Mouse (Mus musculus) thymus, adult 2 months (tissue): Measurements from ENCODE around the gene Mmel1. TPM values are rescaled to one million over a fixed set of nuclear protein-coding genes. Genes with fewer than 3 reads are reported as not detected.

ENCODE experiments used
- DNase-seq: peaks from one replicate; pipeline ENCODE4 v3.0.0; 2021
- H3K27ac ChIP-seq: fragments of 200-500 bp; 2 replicates; pipeline ENCODE4 v1.5.1; 2012; ENCODE audit warnings: low read length, control low read depth; ENCODE audit not compliant: control insufficient read depth, insufficient read depth
- H3K27me3 ChIP-seq: fragments of 200-500 bp; 2 replicates; pipeline ENCODE4 v1.6.1; 2012; ENCODE audit warnings: mild to moderate bottlenecking, low read length, moderate library complexity, mixed read lengths; ENCODE audit not compliant: control insufficient read depth, insufficient read depth
- H3K36me3 ChIP-seq: fragments of 200-500 bp; 2 replicates; pipeline ENCODE4 v1.6.1; 2012; ENCODE audit warnings: mild to moderate bottlenecking, low read length, moderate library complexity; ENCODE audit not compliant: control insufficient read depth, insufficient read depth
- H3K4me1 ChIP-seq: fragments of 200-500 bp; replicated peaks from 2 replicates; pipeline ENCODE4 v1.6.1; 2012; ENCODE audit warnings: low read length; ENCODE audit not compliant: control insufficient read depth, insufficient read depth
- H3K4me3 ChIP-seq: fragments of 200-500 bp; 2 replicates; pipeline ENCODE4 v1.5.1; 2012; ENCODE audit warnings: mild to moderate bottlenecking, low read length, control low read depth, moderate library complexity; ENCODE audit not compliant: control insufficient read depth, insufficient read depth
- CTCF ChIP-seq: fragments of 200-500 bp; IDR thresholded peaks from 2 replicates; pipeline ENCODE4 v1.5.1; 2012; ENCODE audit warnings: mild to moderate bottlenecking, control low read depth, low read length, moderate library complexity, borderline replicate concordance; ENCODE audit not compliant: control insufficient read depth, poor library complexity, insufficient read depth; ENCODE audit errors: extremely low read depth
- POLR2A ChIP-seq: fragments of 200-500 bp; IDR thresholded peaks from 2 replicates; pipeline ENCODE4 v1.6.1; 2012; ENCODE audit warnings: mild to moderate bottlenecking, low read length, control low read depth, moderate library complexity; ENCODE audit not compliant: control insufficient read depth, poor library complexity, insufficient read depth; ENCODE audit errors: extremely low read depth
- WGBS: fragments of 180-500 bp; shearing (Covaris S2); methylation state at CpG from one replicate; pipeline ENCODE4 v1.1.7; 2018; 5-methylcytosine and 5-hydroxymethylcytosine counted together
- polyA plus RNA-seq: library from polyadenylated mRNA; depleted of rRNA; stranded (reverse); fragments of >200 nt; gene quantifications from 2 replicates; pipeline ENCODE4 v1.2.3, GENCODE M21; 2012

Gene Mmel1
- polyA plus RNA-seq, 1 experiment: 0.23 TPM

- H3K4me3 ChIP-seq: peak overlapping the region; percentile 37
- no peaks in the 10 kb centered on the region for H3K36me3 ChIP-seq
- no peak for TF ChIP-seq CTCF
- TF ChIP-seq POLR2A: no peak
- peak; percentile 48 for DNase-seq
- H3K27me3 ChIP-seq: peaks cover 2% of the 10 kb centered on the region; the same call in 1 of the 2 replicates
- H3K4me1 ChIP-seq: peaks cover 6% of the 10 kb centered on the region
- WGBS: 1% methylated on average over 104 of the region's 110 CpGs
- no peak overlapping the region for H3K27ac ChIP-seq
These were observed 13.5 kb upstream of the Mmel1 start for GRCm38 (mm10) chr4:154855721-154856479.

- 26% methylated on average over 9 of the region's 9 CpGs for WGBS
- no peak overlapping the region for H3K27ac ChIP-seq
- DNase-seq: no peak
- H3K4me3 ChIP-seq: peak overlapping the region; percentile 37; the same call in 1 of the 2 replicates
- peaks cover 2% of the 10 kb centered on the region; the same call in 1 of the 2 replicates for H3K27me3 ChIP-seq
- TF ChIP-seq POLR2A: no peak
- TF ChIP-seq CTCF: no peak
- H3K4me1 ChIP-seq: peaks cover 6% of the 10 kb centered on the region
- H3K36me3 ChIP-seq: no peaks in the 10 kb centered on the region
These were observed 12.9 kb upstream of the Mmel1 start for GRCm38 (mm10) chr4:154856480-154856837.

- H3K27me3 ChIP-seq: peaks cover 2% of the 10 kb centered on the region; the same call in 1 of the 2 replicates
- WGBS: 89% methylated on average over 7 of the region's 7 CpGs
- no peak overlapping the region for H3K27ac ChIP-seq
- no peaks in the 10 kb centered on the region for H3K36me3 ChIP-seq
- H3K4me3 ChIP-seq: no peak overlapping the region
- H3K4me1 ChIP-seq: peaks cover 6% of the 10 kb centered on the region
- DNase-seq: no peak
- no peak for TF ChIP-seq POLR2A
- no peak for TF ChIP-seq CTCF
These were observed 12.5 kb upstream of the Mmel1 start for GRCm38 (mm10) chr4:154856882-154857281.

GRCm38 (mm10) chr4:154857366-154858240 lies 11.8 kb upstream of the Mmel1 start:
- 89% methylated on average over 10 of the region's 10 CpGs for WGBS
- Histone ChIP-seq H3K4me3 (no peak overlapping the region), H3K27ac (no peak overlapping the region), H3K36me3 (no peaks in the 10 kb centered on the region), H3K27me3 (peaks cover 2% of the 10 kb centered on the region; the same call in 1 of the 2 replicates), H3K4me1 (peaks cover 6% of the 10 kb centered on the region)
- TF ChIP-seq CTCF: no peak
- TF ChIP-seq POLR2A: no peak
- DNase-seq: no peak

GRCm38 (mm10) chr4:154858601-154859000 lies 10.8 kb upstream of the Mmel1 start:
- Histone ChIP-seq H3K27ac (no peak overlapping the region), H3K4me1 (peaks cover 6% of the 10 kb centered on the region), H3K27me3 (peaks cover 2% of the 10 kb centered on the region; the same call in 1 of the 2 replicates), H3K36me3 (no peaks in the 10 kb centered on the region), H3K4me3 (no peak overlapping the region)
- TF ChIP-seq POLR2A (no peak), CTCF (no peak)
- DNase-seq: no peak
- 92% methylated on average over 3 of the region's 3 CpGs for WGBS

GRCm38 (mm10) chr4:154861967-154862366 lies 7.4 kb upstream of the Mmel1 start:
- no peak for DNase-seq
- peaks cover 6% of the 10 kb centered on the region for H3K4me1 ChIP-seq
- no peak overlapping the region for H3K4me3 ChIP-seq
- no peaks in the 10 kb centered on the region for H3K27me3 ChIP-seq
- WGBS: 82% methylated on average over 5 of the region's 5 CpGs
- TF ChIP-seq CTCF: no peak
- no peak for TF ChIP-seq POLR2A
- no peaks in the 10 kb centered on the region for H3K36me3 ChIP-seq
- no peak overlapping the region for H3K27ac ChIP-seq
